Mouse (Mus musculus) neural tube, embryonic 13.5 days (tissue): ENCODE results near the gene Klf13. TPM values are rescaled to one million over a fixed set of nuclear protein-coding genes. Genes with fewer than 3 reads are reported as not detected.

Experiments used
- ATAC-seq: fragments of 200-750 bp; cut with Nextera tagmentation; 2 replicates; pipeline ENCODE4 v1.8.0; 2017; ENCODE audit warnings: low read depth, mild to moderate bottlenecking, moderate TSS enrichment, moderate library complexity
- H3K27ac ChIP-seq: fragments of 300-500 bp; sonication (generic); replicated peaks from 2 replicates; pipeline ENCODE4 v1.5.1; 2015; ENCODE audit warnings: moderate library complexity, mild to moderate bottlenecking, inconsistent platforms
- H3K27me3 ChIP-seq: fragments of 300-500 bp; sonication (generic); 2 replicates; pipeline ENCODE4 v1.6.1; 2015; ENCODE audit warnings: mild to moderate bottlenecking, inconsistent platforms
- H3K36me3 ChIP-seq: fragments of 300-500 bp; sonication (generic); 2 replicates; pipeline ENCODE4 v1.6.1; 2015; ENCODE audit warnings: mild to moderate bottlenecking, inconsistent platforms
- H3K4me1 ChIP-seq: fragments of 300-500 bp; sonication (generic); replicated peaks from 2 replicates; pipeline ENCODE4 v1.6.1; 2015; ENCODE audit warnings: inconsistent platforms
- H3K4me2 ChIP-seq: fragments of 300-500 bp; sonication (generic); 2 replicates; pipeline ENCODE4 v1.6.1; 2015; ENCODE audit warnings: inconsistent platforms, mild to moderate bottlenecking, moderate library complexity
- H3K4me3 ChIP-seq: fragments of 300-500 bp; sonication (generic); 2 replicates; pipeline ENCODE4 v1.5.1; 2015; ENCODE audit warnings: mild to moderate bottlenecking, inconsistent platforms
- H3K9ac ChIP-seq: fragments of 300-500 bp; sonication (generic); 2 replicates; pipeline ENCODE4 v1.6.1; 2015; ENCODE audit warnings: moderate library complexity, mild to moderate bottlenecking, inconsistent platforms
- H3K9me3 ChIP-seq: fragments of 300-500 bp; sonication (generic); 2 replicates; pipeline ENCODE4 v1.6.1; 2016; ENCODE audit warnings: inconsistent platforms
- WGBS: fragments of 180-500 bp; shearing (Covaris S2); methylation state at CpG from one replicate; pipeline ENCODE4 v1.1.7; 2015; 5-methylcytosine and 5-hydroxymethylcytosine counted together
- polyA plus RNA-seq: library from polyadenylated mRNA; unstranded; fragments of >200 nt; fragmentation: Nextera tagmentation; extraction: Ambion mirVana; gene quantifications from 2 replicates; pipeline ENCODE4 v1.2.1, GENCODE M21; 2015

The Klf13 gene
- polyA plus RNA-seq, 1 experiment from 2014 or later: 32.5 TPM

- Histone ChIP-seq H3K9ac (no peak overlapping the region), H3K4me3 (no peak overlapping the region), H3K4me1 (peaks cover 4% of the 10 kb centered on the region; the same call in 1 of the 2 replicates), H3K36me3 (peaks cover 33% of the 10 kb centered on the region), H3K9me3 (no peaks in the 10 kb centered on the region), H3K27me3 (no peaks in the 10 kb centered on the region), H3K27ac (no peak overlapping the region), H3K4me2 (no peak overlapping the region)
- whole genome bisulfite sequencing: 88% methylated on average over 10 of the region's 10 CpGs
- ATAC-seq: no peak
Measured at GRCm38 (mm10) chr7:63887602-63888123, 51.1 kb downstream of the Klf13 start.

DNA sequence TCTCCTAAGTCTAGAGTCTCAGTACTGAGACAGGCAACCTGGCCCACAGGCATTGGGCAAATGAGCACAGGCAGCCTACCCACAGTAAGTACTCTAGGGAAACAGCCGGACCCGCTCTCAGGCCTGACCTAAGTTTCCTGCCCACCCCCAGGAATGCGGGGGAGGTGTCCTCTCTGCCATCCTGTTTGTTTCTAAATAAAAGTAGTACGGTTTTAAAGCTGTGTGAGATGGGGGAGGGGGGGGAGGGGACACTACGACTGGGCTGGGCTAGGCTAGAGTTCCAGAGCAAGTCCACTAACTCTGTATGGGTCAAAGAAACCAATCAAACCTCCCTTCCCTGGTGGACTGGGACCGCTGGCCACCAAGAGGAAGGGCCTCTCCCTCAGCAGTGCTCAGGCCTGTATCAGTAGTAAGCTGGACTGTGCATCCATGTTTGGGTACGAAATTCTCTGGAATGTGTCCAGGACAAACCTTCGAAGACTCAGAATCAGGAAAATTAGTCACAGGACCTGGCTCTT is 51.6 kb downstream of the Klf13 start:
- no peak overlapping the region for H3K9ac ChIP-seq
- H3K27me3 ChIP-seq: no peaks in the 10 kb centered on the region
- peaks cover 4% of the 10 kb centered on the region; the same call in 1 of the 2 replicates for H3K4me1 ChIP-seq
- no peak overlapping the region for H3K4me2 ChIP-seq
- no peak overlapping the region for H3K27ac ChIP-seq
- H3K4me3 ChIP-seq: no peak overlapping the region
- H3K36me3 ChIP-seq: peaks cover 33% of the 10 kb centered on the region
- WGBS: 59% methylated on average over 8 of the region's 8 CpGs
- ATAC-seq: no peak
- no peaks in the 10 kb centered on the region for H3K9me3 ChIP-seq

DNA sequence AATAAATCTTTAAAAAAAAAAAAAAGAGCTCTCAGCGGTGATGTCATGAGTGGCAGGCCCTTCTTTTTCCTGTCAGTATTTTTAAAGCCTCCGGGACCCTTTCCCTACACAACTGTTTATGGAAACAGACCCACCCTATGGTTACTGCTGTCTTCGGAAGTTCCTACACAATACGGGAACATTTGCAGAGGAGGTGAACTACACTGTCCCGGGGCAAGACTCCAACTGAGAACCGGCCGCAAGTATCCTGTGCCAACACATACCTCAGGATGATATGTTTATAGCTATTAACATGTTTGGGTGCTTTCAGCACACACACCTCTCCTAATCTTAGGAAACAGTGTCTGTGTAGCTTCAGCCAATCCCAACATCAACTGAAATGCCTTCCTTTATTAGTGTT is 53.7 kb downstream of the Klf13 start:
- Histone ChIP-seq H3K9me3 (no peaks in the 10 kb centered on the region), H3K9ac (no peak overlapping the region), H3K36me3 (peaks cover 16% of the 10 kb centered on the region), H3K4me2 (no peak overlapping the region), H3K27ac (no peak overlapping the region), H3K4me3 (no peak overlapping the region), H3K27me3 (no peaks in the 10 kb centered on the region), H3K4me1 (peaks cover 4% of the 10 kb centered on the region; the same call in 1 of the 2 replicates)
- WGBS: 85% methylated on average over 7 of the region's 7 CpGs
- ATAC-seq: no peak

DNA sequence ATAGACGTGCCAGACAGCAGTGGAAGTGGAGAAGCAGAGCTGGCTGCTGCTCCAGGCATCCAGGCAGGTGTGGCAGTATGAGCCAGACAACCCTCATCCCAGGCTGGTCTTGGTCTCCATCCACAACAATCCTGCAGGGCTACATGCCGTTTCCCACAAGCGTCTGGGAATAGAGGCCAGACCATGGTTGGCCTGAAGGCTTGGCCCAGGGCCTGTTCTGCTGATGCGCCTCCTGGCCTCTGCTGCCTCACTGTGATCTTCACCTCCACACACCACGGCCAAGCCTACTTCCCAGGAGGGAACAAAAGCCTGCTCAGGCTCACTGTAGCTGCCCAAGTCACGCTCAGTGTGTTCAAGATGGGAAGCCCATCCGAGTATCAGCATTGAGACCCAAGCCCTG is 56.0 kb downstream of the Klf13 start:
- ATAC-seq: no peak
- peaks cover 2% of the 10 kb centered on the region; the same call in 1 of the 2 replicates for H3K36me3 ChIP-seq
- H3K9ac ChIP-seq: no peak overlapping the region
- H3K4me2 ChIP-seq: no peak overlapping the region
- H3K9me3 ChIP-seq: no peaks in the 10 kb centered on the region
- H3K27ac ChIP-seq: no peak overlapping the region
- H3K4me3 ChIP-seq: no peak overlapping the region
- H3K27me3 ChIP-seq: no peaks in the 10 kb centered on the region
- WGBS: 83% methylated on average over 7 of the region's 7 CpGs
- H3K4me1 ChIP-seq: 0 out of 2 replicates have a peak, but pooled peaks cover under 1% of the 10 kb centered on the region

DNA sequence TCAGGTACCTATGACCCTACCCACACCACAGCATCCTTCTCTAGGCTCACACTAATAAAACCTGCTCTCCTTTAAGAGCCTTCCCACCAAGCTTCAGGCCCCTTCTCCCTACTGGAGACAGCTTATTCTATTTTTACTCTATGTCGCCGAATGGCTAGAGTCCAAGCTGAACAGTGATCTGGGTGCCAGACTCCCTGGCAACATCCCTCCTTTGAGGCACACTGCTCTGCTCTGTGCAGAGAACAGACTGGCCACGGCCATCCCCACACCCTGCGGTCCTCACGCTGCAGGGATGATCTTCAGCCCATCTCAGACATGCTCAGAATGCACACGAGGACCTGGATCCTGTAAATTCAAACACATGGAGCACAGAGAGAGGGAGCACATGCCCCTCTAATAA is 59.1 kb downstream of the Klf13 start:
- H3K9me3 ChIP-seq: no peaks in the 10 kb centered on the region
- H3K4me2 ChIP-seq: no peak overlapping the region
- H3K4me1 ChIP-seq: no peaks in the 10 kb centered on the region
- no peak overlapping the region for H3K27ac ChIP-seq
- H3K4me3 ChIP-seq: no peak overlapping the region
- H3K36me3 ChIP-seq: no peaks in the 10 kb centered on the region
- WGBS: 83% methylated on average over 6 of the region's 6 CpGs
- no peak overlapping the region for H3K9ac ChIP-seq
- H3K27me3 ChIP-seq: no peaks in the 10 kb centered on the region
- ATAC-seq: no peak

GRCm38 (mm10) chr7:63877610-63878009 is 61.1 kb downstream of the Klf13 start:
- Histone ChIP-seq H3K27me3 (no peaks in the 10 kb centered on the region), H3K9ac (no peak overlapping the region), H3K4me1 (no peaks in the 10 kb centered on the region), H3K27ac (no peak overlapping the region), H3K4me2 (no peak overlapping the region), H3K4me3 (no peak overlapping the region), H3K36me3 (no peaks in the 10 kb centered on the region), H3K9me3 (no peaks in the 10 kb centered on the region)
- WGBS: 43% methylated on average over 14 of the region's 14 CpGs
- ATAC-seq: no peak

- H3K4me3 ChIP-seq: no peak overlapping the region
- H3K27me3 ChIP-seq: no peaks in the 10 kb centered on the region
- H3K36me3 ChIP-seq: no peaks in the 10 kb centered on the region
- WGBS: 90% methylated on average over 2 of the region's 2 CpGs
- H3K27ac ChIP-seq: no peak overlapping the region
- H3K9me3 ChIP-seq: no peaks in the 10 kb centered on the region
- no peak overlapping the region for H3K4me2 ChIP-seq
- no peak for ATAC-seq
- no peaks in the 10 kb centered on the region for H3K4me1 ChIP-seq
- H3K9ac ChIP-seq: no peak overlapping the region
Measured at GRCm38 (mm10) chr7:63876640-63877039, 62.1 kb downstream of the Klf13 start.

- Histone ChIP-seq H3K9ac (no peak overlapping the region), H3K4me2 (no peak overlapping the region), H3K4me1 (no peaks in the 10 kb centered on the region), H3K27ac (no peak overlapping the region), H3K36me3 (no peaks in the 10 kb centered on the region), H3K9me3 (no peaks in the 10 kb centered on the region), H3K27me3 (no peaks in the 10 kb centered on the region), H3K4me3 (no peak overlapping the region)
- no peak for ATAC-seq
Measured at GRCm38 (mm10) chr7:63875686-63876085, 63.0 kb downstream of the Klf13 start.

DNA sequence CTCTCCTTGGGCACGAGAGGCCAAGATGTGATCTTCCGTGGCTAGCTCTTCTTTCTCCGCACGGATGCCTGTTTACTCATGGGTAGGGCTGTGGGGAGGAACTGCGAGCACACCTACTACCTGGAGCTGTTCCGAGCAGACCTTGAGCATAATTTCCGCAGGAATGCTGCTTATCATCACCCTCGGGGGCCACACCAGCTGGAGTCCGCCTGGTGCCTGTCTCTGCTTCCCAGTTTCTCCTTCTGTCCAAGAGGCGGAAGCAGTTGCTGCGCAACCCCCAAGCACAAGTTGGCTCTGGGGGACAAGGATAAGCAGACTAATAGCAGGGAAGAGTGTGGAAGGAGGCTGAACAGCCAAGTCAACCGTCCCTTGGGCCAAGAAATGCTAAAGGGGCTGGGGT is 64.8 kb downstream of the Klf13 start:
- no peak for ATAC-seq
- WGBS: 74% methylated on average over 12 of the region's 12 CpGs
- Histone ChIP-seq H3K4me2 (no peak overlapping the region), H3K4me1 (no peaks in the 10 kb centered on the region), H3K4me3 (no peak overlapping the region), H3K9ac (no peak overlapping the region), H3K27ac (no peak overlapping the region), H3K36me3 (no peaks in the 10 kb centered on the region), H3K9me3 (no peaks in the 10 kb centered on the region), H3K27me3 (no peaks in the 10 kb centered on the region)

DNA sequence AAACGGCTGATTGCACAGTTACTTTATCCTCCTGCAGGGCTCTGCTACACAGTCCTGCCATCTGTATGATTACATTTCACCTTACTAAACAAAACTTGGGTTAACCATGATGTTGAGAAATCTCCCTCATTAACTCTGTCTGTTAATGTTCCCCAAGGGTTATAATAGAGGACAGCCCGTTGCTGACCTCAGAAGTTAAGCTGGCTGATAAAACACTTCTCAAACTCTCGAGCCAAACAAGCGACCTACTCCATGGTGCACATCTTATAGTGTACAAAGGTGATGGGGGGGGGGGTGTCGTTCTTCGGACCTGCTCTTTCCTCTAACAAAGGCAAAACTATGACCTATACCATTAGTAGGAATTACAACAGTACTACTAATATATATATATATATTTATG is 67.0 kb downstream of the Klf13 start:
- WGBS: 85% methylated on average over 6 of the region's 6 CpGs

DNA sequence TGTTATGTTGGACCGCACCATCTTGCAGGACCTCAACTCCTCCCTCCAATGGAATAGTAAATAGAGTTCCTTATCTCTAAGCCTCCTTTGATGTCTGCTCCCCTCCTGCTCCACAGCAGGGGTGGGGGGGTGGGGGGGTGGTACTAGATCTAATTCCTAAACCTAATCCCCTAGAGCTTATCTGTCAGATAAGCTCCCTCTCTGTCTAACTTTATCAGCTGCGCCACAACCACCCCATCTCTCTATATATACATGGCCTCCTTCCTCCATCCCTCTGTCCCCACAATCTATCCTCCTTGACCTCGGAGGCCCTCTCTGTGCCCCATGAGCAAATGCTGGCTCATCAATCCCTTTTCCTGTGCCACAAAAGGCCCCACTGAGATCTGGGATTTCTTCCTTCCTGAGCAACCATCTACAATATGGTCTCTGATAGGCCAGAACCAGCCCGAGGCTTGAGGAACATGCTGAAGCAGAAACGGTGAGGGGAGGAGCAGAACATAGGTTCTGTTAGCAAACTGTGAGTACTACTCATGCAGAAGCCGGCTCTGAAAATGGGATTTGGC is 70.3 kb downstream of the Klf13 start:
- Histone ChIP-seq H3K4me2 (no peak overlapping the region), H3K4me3 (no peak overlapping the region), H3K4me1 (no peaks in the 10 kb centered on the region), H3K27ac (no peak overlapping the region), H3K9me3 (no peaks in the 10 kb centered on the region), H3K36me3 (no peaks in the 10 kb centered on the region), H3K9ac (no peak overlapping the region), H3K27me3 (no peaks in the 10 kb centered on the region)
- ATAC-seq: no peak
- WGBS: 75% methylated on average over 6 of the region's 6 CpGs

More for the DNA sequence above, 67.0 kb downstream of the Klf13 start:
- no peak for ATAC-seq
- Histone ChIP-seq H3K27ac (no peak overlapping the region), H3K9me3 (no peaks in the 10 kb centered on the region), H3K36me3 (no peaks in the 10 kb centered on the region), H3K9ac (no peak overlapping the region), H3K4me3 (no peak overlapping the region), H3K4me1 (no peaks in the 10 kb centered on the region), H3K27me3 (no peaks in the 10 kb centered on the region), H3K4me2 (no peak overlapping the region)

DNA sequence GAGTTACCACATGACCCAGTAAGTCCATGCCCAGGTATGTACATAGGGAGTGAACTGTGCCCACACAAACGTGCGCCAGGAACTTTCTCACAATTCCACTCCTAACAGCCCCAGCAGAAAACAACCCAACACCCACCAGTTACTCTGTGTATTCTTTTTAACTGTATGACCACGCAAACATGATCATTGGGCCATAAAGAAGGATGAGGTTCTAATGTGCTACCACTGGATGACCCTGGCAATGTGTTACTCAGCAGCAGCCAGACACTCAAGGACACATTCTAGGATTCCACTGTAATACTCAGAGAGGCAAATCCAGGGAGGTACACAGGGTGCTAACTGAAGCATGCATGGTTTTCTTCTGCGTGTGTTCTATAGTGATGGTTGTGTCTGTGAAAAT is 72.8 kb downstream of the Klf13 start:
- no peaks in the 10 kb centered on the region for H3K4me1 ChIP-seq
- H3K27ac ChIP-seq: no peak overlapping the region
- H3K27me3 ChIP-seq: no peaks in the 10 kb centered on the region
- WGBS: 90% methylated on average over 4 of the region's 4 CpGs
- H3K36me3 ChIP-seq: no peaks in the 10 kb centered on the region
- H3K4me3 ChIP-seq: no peak overlapping the region
- ATAC-seq: no peak
- no peaks in the 10 kb centered on the region for H3K9me3 ChIP-seq
- H3K9ac ChIP-seq: no peak overlapping the region
- H3K4me2 ChIP-seq: no peak overlapping the region

- Histone ChIP-seq H3K4me2 (no peak overlapping the region), H3K4me1 (peaks cover 9% of the 10 kb centered on the region), H3K9me3 (no peaks in the 10 kb centered on the region), H3K27me3 (no peaks in the 10 kb centered on the region), H3K9ac (no peak overlapping the region), H3K4me3 (no peak overlapping the region), H3K36me3 (no peaks in the 10 kb centered on the region), H3K27ac (no peak overlapping the region)
- ATAC-seq: no peak
- WGBS: 78% methylated on average over 1 of the region's 1 CpGs
Measured at GRCm38 (mm10) chr7:63863046-63863445, 75.7 kb downstream of the Klf13 start.
